Mouse (Mus musculus) right cerebral cortex, postnatal 10 days (tissue): Measurements from ENCODE around the gene Dlgap4.
"Not testable (repeated sequence)": the region's sequence is repeated elsewhere in the genome, so short reads cannot be mapped to it uniquely, and the experiment has no call there.

ENCODE experiments used
- DNase-seq, 2 experiments: peaks; one replicate each; pipeline ENCODE4 v3.0.0; 2021; ENCODE audit warnings: low spot score in 2 of 2

The Dlgap4 gene

GRCm38 (mm10) chr2:156775455-156776435 lies 162.2 kb downstream of the Dlgap4 start:
- DNase-seq, result no peak

- no peak for DNase-seq
Measured at GRCm38 (mm10) chr2:156776907-156777306, 163.4 kb downstream of the Dlgap4 start.

GRCm38 (mm10) chr2:156777326-156778004 lies 164.0 kb downstream of the Dlgap4 start:
- no peak for DNase-seq

- no peak for DNase-seq
Measured at GRCm38 (mm10) chr2:156778571-156778970, 165.1 kb downstream of the Dlgap4 start.

GRCm38 (mm10) chr2:156779036-156779435 lies 165.5 kb downstream of the Dlgap4 start:
- DNase-seq, result no peak

GRCm38 (mm10) chr2:156779488-156779887 lies 166.0 kb downstream of the Dlgap4 start:
- no peak for DNase-seq

GRCm38 (mm10) chr2:156780129-156780528 lies 166.6 kb downstream of the Dlgap4 start:
- DNase-seq, result no peak

- DNase-seq, result no peak
Measured at GRCm38 (mm10) chr2:156780752-156781151, 167.2 kb downstream of the Dlgap4 start.

GRCm38 (mm10) chr2:156781281-156781680 lies 167.8 kb downstream of the Dlgap4 start:
- no peak for DNase-seq

GRCm38 (mm10) chr2:156781836-156782480 lies 168.5 kb downstream of the Dlgap4 start:
- no peak for DNase-seq

GRCm38 (mm10) chr2:156782481-156783348 lies 169.2 kb downstream of the Dlgap4 start:
- no peak for DNase-seq

GRCm38 (mm10) chr2:156783349-156783728 lies 169.8 kb downstream of the Dlgap4 start:
- DNase-seq, result no peak

GRCm38 (mm10) chr2:156784016-156784585 lies 170.6 kb downstream of the Dlgap4 start:
- no peak for DNase-seq

- no peak for DNase-seq
Measured at GRCm38 (mm10) chr2:156784891-156785290, 171.4 kb downstream of the Dlgap4 start.

GRCm38 (mm10) chr2:156786369-156786768 lies 172.9 kb downstream of the Dlgap4 start:
- DNase-seq, result not testable (repeated sequence)

- DNase-seq, result no peak
Measured at GRCm38 (mm10) chr2:156787090-156787775, 173.7 kb downstream of the Dlgap4 start.

GRCm38 (mm10) chr2:156787776-156788105 lies 174.2 kb downstream of the Dlgap4 start:
- DNase-seq, result no peak

GRCm38 (mm10) chr2:156788836-156789235 lies 175.3 kb downstream of the Dlgap4 start:
- DNase-seq, result no peak

GRCm38 (mm10) chr2:156798516-156798915 lies 185.0 kb downstream of the Dlgap4 start:
- DNase-seq, result no peak

- DNase-seq, result no peak
Measured at GRCm38 (mm10) chr2:156801045-156801444, 187.5 kb downstream of the Dlgap4 start.
